Mouse (Mus musculus): Measurements from ENCODE around the gene Gal3st2c. TPM values are rescaled to one million over a fixed set of nuclear protein-coding genes. Genes with fewer than 3 reads are reported as not detected.
"Not testable (repeated sequence)": the region's sequence is repeated elsewhere in the genome, so short reads cannot be mapped to it uniquely, and the experiment has no call there.

Gal3st2c gene
- polyA plus RNA-seq, 1 experiment, result 0.08 TPM

- TF ChIP-seq CTCF (IDR thresholded peaks at IDR 0.05; ENCODE audit: borderline replicate concordance, control insufficient read depth, extremely low read depth, insufficient read depth, low read length, poor library complexity) (no peak), POLR2A (IDR thresholded peaks at IDR 0.05; ENCODE audit: control insufficient read depth, extremely low read depth, insufficient read depth, low read length, poor library complexity) (no peak)
- DNase-seq, result no peak
- no peak overlapping the region for H3K4me3 ChIP-seq (ENCODE audit: control insufficient read depth, insufficient read depth, low read length)
- no peaks in the 10 kb centered on the region for H3K27me3 ChIP-seq (ENCODE audit: control insufficient read depth, insufficient read depth, low read length)
- H3K36me3 ChIP-seq (ENCODE audit: control insufficient read depth, insufficient read depth, low read length), result no peaks in the 10 kb centered on the region
- no peaks in the 10 kb centered on the region for H3K4me1 ChIP-seq (replicated peaks; ENCODE audit: control insufficient read depth, insufficient read depth, low read length)
- WGBS, result 95% methylated on average over 3 of the region's 3 CpGs
- no peak overlapping the region for H3K27ac ChIP-seq (ENCODE audit: control insufficient read depth, insufficient read depth, low read length)
Observed at GRCm38 (mm10) chr1:93986167-93986566, 4.1 kb upstream of the Gal3st2c start.

GRCm38 (mm10) chr1:93988786-93989185 lies 1.5 kb upstream of the Gal3st2c start:
- no peak overlapping the region for H3K27ac ChIP-seq (ENCODE audit: control insufficient read depth, insufficient read depth, low read length)
- no peak for TF ChIP-seq POLR2A (IDR thresholded peaks at IDR 0.05; ENCODE audit: control insufficient read depth, extremely low read depth, insufficient read depth, low read length, poor library complexity)
- TF ChIP-seq CTCF (IDR thresholded peaks at IDR 0.05; ENCODE audit: borderline replicate concordance, control insufficient read depth, extremely low read depth, insufficient read depth, low read length, poor library complexity), result no peak
- 81% methylated on average over 3 of the region's 3 CpGs for WGBS

GRCm38 (mm10) chr1:93991068-93991467 lies 759 bp downstream of the Gal3st2c start:
- H3K4me3 ChIP-seq (ENCODE audit: control insufficient read depth, insufficient read depth, low read length); H3K4me1 ChIP-seq (replicated peaks; ENCODE audit: control insufficient read depth, insufficient read depth, low read length); H3K27ac ChIP-seq (ENCODE audit: control insufficient read depth, insufficient read depth, low read length); H3K36me3 ChIP-seq (ENCODE audit: control insufficient read depth, insufficient read depth, low read length); H3K27me3 ChIP-seq (ENCODE audit: control insufficient read depth, insufficient read depth, low read length); DNase-seq: not testable (repeated sequence)
- WGBS, result 25% methylated on average over 2 of the region's 2 CpGs

More at GRCm38 (mm10) chr1:93988786-93989185, 1.5 kb upstream of the Gal3st2c start:
- Histone ChIP-seq H3K4me1 (replicated peaks; ENCODE audit: control insufficient read depth, insufficient read depth, low read length) (no peaks in the 10 kb centered on the region), H3K27me3 (ENCODE audit: control insufficient read depth, insufficient read depth, low read length) (no peaks in the 10 kb centered on the region), H3K36me3 (ENCODE audit: control insufficient read depth, insufficient read depth, low read length) (no peaks in the 10 kb centered on the region), H3K4me3 (ENCODE audit: control insufficient read depth, insufficient read depth, low read length) (no peak overlapping the region)
- no peak for DNase-seq

- H3K4me1 ChIP-seq (replicated peaks; ENCODE audit: control insufficient read depth, insufficient read depth, low read length); H3K27me3 ChIP-seq (ENCODE audit: control insufficient read depth, insufficient read depth, low read length); H3K4me3 ChIP-seq (ENCODE audit: control insufficient read depth, insufficient read depth, low read length); DNase-seq; H3K36me3 ChIP-seq (ENCODE audit: control insufficient read depth, insufficient read depth, low read length); H3K27ac ChIP-seq (ENCODE audit: control insufficient read depth, insufficient read depth, low read length): not testable (repeated sequence)
- WGBS, result 91% methylated on average over 3 of the region's 3 CpGs
Observed at GRCm38 (mm10) chr1:93991491-93991890, 1.2 kb downstream of the Gal3st2c start.

- TF ChIP-seq CTCF (IDR thresholded peaks at IDR 0.05; ENCODE audit: borderline replicate concordance, control insufficient read depth, extremely low read depth, insufficient read depth, low read length, poor library complexity), result no peak
- TF ChIP-seq POLR2A (IDR thresholded peaks at IDR 0.05; ENCODE audit: control insufficient read depth, extremely low read depth, insufficient read depth, low read length, poor library complexity), result no peak
- 92% methylated on average over 2 of the region's 2 CpGs for WGBS
- no peak for DNase-seq
Observed at GRCm38 (mm10) chr1:94001023-94001422, 10.7 kb downstream of the Gal3st2c start.

GRCm38 (mm10) chr1:94005954-94006506 lies 15.7 kb downstream of the Gal3st2c start:
- not testable (repeated sequence) for H3K27me3 ChIP-seq (ENCODE audit: control insufficient read depth, insufficient read depth, low read length); H3K4me1 ChIP-seq (replicated peaks; ENCODE audit: control insufficient read depth, insufficient read depth, low read length); H3K4me3 ChIP-seq (ENCODE audit: control insufficient read depth, insufficient read depth, low read length); H3K27ac ChIP-seq (ENCODE audit: control insufficient read depth, insufficient read depth, low read length); H3K36me3 ChIP-seq (ENCODE audit: control insufficient read depth, insufficient read depth, low read length); DNase-seq
- WGBS, result 70% methylated on average over 2 of the region's 2 CpGs

More at GRCm38 (mm10) chr1:94001023-94001422, 10.7 kb downstream of the Gal3st2c start:
- Histone ChIP-seq H3K36me3 (ENCODE audit: control insufficient read depth, insufficient read depth, low read length) (no peaks in the 10 kb centered on the region), H3K4me1 (replicated peaks; ENCODE audit: control insufficient read depth, insufficient read depth, low read length) (no peaks in the 10 kb centered on the region), H3K27ac (ENCODE audit: control insufficient read depth, insufficient read depth, low read length) (no peak overlapping the region), H3K27me3 (ENCODE audit: control insufficient read depth, insufficient read depth, low read length) (no peaks in the 10 kb centered on the region), H3K4me3 (ENCODE audit: control insufficient read depth, insufficient read depth, low read length) (no peak overlapping the region)

- H3K4me1 ChIP-seq (replicated peaks; ENCODE audit: control insufficient read depth, insufficient read depth, low read length); H3K27me3 ChIP-seq (ENCODE audit: control insufficient read depth, insufficient read depth, low read length); H3K4me3 ChIP-seq (ENCODE audit: control insufficient read depth, insufficient read depth, low read length); DNase-seq; H3K27ac ChIP-seq (ENCODE audit: control insufficient read depth, insufficient read depth, low read length); H3K36me3 ChIP-seq (ENCODE audit: control insufficient read depth, insufficient read depth, low read length): not testable (repeated sequence)
- 97% methylated on average over 16 of the region's 19 CpGs for WGBS
Observed at GRCm38 (mm10) chr1:94008826-94009225, 18.5 kb downstream of the Gal3st2c start.

Measured in thymus, adult 2 months (tissue).